Mouse (Mus musculus): Measurements from ENCODE around the gene Cobll1. TPM values are rescaled to one million over a fixed set of nuclear protein-coding genes. Genes with fewer than 3 reads are reported as not detected.

The Cobll1 gene
- total RNA-seq, 2 experiments from 2014 or later, result 44.8 to 47.4 TPM

Other genes with a start within 250 kb of the Cobll1 start
- gene Grb14, start 214.4 kb downstream of the Cobll1 start, total RNA-seq (2021), result 100 to 1,000 TPM; 118 to 144 TPM
- 1 to 10 TPM; 1.5 to 2.4 TPM for gene Slc38a11, start 124.6 kb upstream of the Cobll1 start, total RNA-seq (2021)

Data from heart, postnatal 10 days (tissue).